Mouse (Mus musculus) bone marrow macrophage, adult 2 months (primary cell): Measurements from ENCODE around the gene Selplg. TPM values are rescaled to one million over a fixed set of nuclear protein-coding genes. Genes with fewer than 3 reads are reported as not detected.
A peak's percentile ranks its signal among the peaks of the same experiment; 100 is the strongest.

Source experiments
- H3K27ac ChIP-seq: 2 replicates; pipeline ENCODE4 v1.5.1; 2012; ENCODE audit warnings: low read depth, low read length; ENCODE audit not compliant: insufficient read depth
- H3K4me1 ChIP-seq: 2 replicates; pipeline ENCODE4 v1.6.1; 2012; ENCODE audit warnings: low read length; ENCODE audit not compliant: control insufficient read depth, insufficient read depth
- H3K4me3 ChIP-seq: 2 replicates; pipeline ENCODE4 v1.5.1; 2012; ENCODE audit warnings: mild to moderate bottlenecking, low read length, moderate library complexity; ENCODE audit not compliant: insufficient read depth
- CTCF ChIP-seq: IDR thresholded peaks from 2 replicates; pipeline ENCODE4 v1.5.1; 2012; ENCODE audit warnings: low read depth, mild to moderate bottlenecking, low read length, moderate library complexity
- POLR2A ChIP-seq: IDR thresholded peaks from 2 replicates; pipeline ENCODE4 v1.6.1; 2012; ENCODE audit warnings: mild to moderate bottlenecking, low read depth, low read length, borderline replicate concordance
- polyA plus RNA-seq: library from polyadenylated mRNA; stranded (reverse); fragments of >200 nt; gene quantifications from 2 replicates; pipeline ENCODE4 v1.2.4, GENCODE M21; 2012; ENCODE audit not compliant: missing spikeins, insufficient read depth, insufficient read length

The Selplg gene
- polyA plus RNA-seq = 318 and 365 TPM in 2 replicates

GRCm38 (mm10) chr5:113832490-113832901, at the start of gene Selplg:
Selplg (minus strand) TSS chr5:113832644.
- no peak within 1 kb of the TSS for H3K27ac ChIP-seq
- no peak within 1 kb of the TSS for H3K4me3 ChIP-seq
- peaks cover 30% of the 10 kb centered on the region for H3K4me1 ChIP-seq
- TF ChIP-seq POLR2A (no peak), CTCF (no peak)

- Histone ChIP-seq H3K4me1 (peaks cover 29% of the 10 kb centered on the region), H3K4me3 (no peak overlapping the region), H3K27ac (no peak overlapping the region)
- TF ChIP-seq CTCF (no peak), POLR2A (no peak)
Observed at GRCm38 (mm10) chr5:113881136-113881535, 48.7 kb upstream of the Selplg start.

GRCm38 (mm10) chr5:113878943-113879617, 46.6 kb upstream of the Selplg start:
- no peak for TF ChIP-seq CTCF
- no peak for TF ChIP-seq POLR2A

DNA sequence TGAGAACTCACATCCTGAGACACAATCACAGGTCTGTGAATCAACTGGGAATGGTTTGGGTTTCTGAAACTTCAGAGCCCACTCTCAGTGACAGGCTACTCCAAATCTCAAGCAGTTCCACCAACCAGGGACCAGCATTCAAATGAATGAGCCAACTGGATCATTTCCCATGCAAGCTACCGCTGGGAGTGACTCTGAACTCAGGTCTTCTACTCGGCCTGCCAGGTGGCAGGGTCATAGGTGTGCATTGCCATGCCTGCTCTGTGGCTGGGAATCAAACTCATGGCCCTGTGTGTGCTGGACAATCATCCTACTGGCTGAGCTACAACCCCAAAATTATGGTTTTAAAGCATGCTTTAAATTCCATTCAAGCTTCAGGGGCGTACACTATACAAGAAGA, 45.1 kb upstream of the Selplg start:
- H3K27ac ChIP-seq = no peak overlapping the region
- peaks cover 34% of the 10 kb centered on the region for H3K4me1 ChIP-seq

More at GRCm38 (mm10) chr5:113878943-113879617, 46.6 kb upstream of the Selplg start:
- Histone ChIP-seq H3K4me1 (peaks cover 35% of the 10 kb centered on the region), H3K27ac (no peak overlapping the region), H3K4me3 (no peak overlapping the region)

GRCm38 (mm10) chr5:113876176-113876575, 43.7 kb upstream of the Selplg start:
- peaks cover 47% of the 10 kb centered on the region for H3K4me1 ChIP-seq
- H3K4me3 ChIP-seq = no peak overlapping the region
- H3K27ac ChIP-seq = no peak overlapping the region
- TF ChIP-seq CTCF = no peak
- TF ChIP-seq POLR2A = no peak

More for the DNA sequence above, 45.1 kb upstream of the Selplg start:
- H3K4me3 ChIP-seq = no peak overlapping the region
- TF ChIP-seq POLR2A (no peak), CTCF (no peak)

GRCm38 (mm10) chr5:113875625-113876024, 43.2 kb upstream of the Selplg start:
- peak overlapping the region; percentile 5; the same call in 1 of the 2 replicates for H3K27ac ChIP-seq
- no peak for TF ChIP-seq POLR2A
- TF ChIP-seq CTCF = no peak
- H3K4me1 ChIP-seq = peaks cover 53% of the 10 kb centered on the region
- no peak overlapping the region for H3K4me3 ChIP-seq

- peaks cover 64% of the 10 kb centered on the region for H3K4me1 ChIP-seq
- no peak overlapping the region for H3K4me3 ChIP-seq
- H3K27ac ChIP-seq = peak overlapping the region; percentile 79
- TF ChIP-seq POLR2A (no peak), CTCF (no peak)
Observed at GRCm38 (mm10) chr5:113874063-113875024, 41.9 kb upstream of the Selplg start.

DNA sequence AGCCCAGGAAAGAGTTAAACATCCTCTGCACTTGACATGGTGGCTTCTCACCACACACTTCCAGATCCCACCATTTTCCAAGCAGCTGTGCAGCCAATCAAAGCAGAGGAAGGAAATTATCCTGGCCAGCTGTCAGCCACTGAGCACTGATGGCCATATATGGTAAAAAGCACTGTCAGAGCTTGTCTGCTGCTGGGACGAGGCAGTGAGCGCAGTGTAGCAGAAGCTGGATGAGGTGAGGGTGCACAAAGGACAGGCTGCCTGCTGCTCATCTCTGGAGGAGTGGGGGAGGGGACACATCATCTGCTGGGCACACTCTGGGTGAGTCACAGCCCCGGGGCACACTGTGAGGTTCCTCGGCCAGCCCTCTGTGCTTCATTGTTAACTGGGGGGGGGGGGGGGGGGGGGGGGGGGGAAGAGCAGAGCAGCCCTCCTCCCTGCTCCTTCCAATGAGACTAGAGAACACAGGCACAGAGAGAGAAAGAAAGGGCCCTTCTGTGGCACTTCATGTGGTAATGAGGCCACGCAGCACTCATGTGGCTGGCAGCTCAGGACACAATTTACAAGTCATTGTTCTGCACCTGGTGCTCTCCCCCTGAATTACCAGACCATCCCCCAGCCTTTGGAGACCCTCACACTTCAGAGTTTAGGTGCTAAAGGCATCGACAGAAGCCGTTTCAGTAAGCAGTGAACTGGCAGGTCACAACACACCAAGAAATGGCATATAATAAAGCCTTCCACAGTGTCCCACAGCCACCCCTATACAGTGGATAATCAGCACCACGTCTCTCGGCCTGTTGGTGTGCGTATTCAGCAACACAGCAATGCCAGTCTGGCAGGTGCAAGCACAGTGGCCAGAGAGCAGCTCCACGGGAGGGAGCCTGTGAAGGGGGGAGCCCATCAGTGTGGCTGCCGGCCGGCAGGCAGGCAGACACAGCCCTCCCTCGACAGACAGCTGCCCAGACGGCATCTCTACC, 40.8 kb upstream of the Selplg start:
- Histone ChIP-seq H3K4me3 (no peak overlapping the region), H3K27ac (peak overlapping the region; percentile 79), H3K4me1 (peaks cover 75% of the 10 kb centered on the region)
- TF ChIP-seq POLR2A (no peak), CTCF (no peak)

DNA sequence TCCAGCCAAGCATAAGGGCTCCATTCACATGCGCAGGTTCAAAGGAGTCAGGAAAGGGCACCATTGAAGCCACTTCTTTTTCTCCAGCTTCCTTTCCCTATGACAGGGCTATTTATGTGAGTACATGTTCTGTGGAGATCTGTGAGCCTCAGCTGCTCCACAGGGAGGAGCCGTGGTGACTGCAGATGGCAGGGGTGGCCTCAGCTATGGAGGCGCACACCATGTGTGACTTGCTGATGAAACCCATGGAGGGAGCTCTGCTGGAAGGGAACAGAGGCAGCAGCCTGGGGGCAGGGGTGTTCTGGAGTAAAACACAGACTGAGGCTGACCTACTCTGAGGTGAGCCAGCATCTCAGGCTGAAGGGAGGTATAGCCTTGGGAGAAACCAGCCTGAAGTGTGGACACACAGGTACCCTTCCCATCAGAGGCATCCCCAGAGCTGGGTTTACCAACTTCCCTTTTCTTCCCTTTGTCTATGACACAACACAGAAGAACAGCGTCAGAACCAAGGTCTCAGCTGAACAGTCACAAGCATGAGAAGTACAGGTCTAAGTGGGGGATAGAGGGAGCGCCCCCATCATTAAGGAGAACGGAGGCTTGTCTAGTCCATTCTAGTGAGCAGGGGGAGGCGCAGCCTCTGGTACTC, 39.6 kb upstream of the Selplg start:
- Histone ChIP-seq H3K4me3 (no peak overlapping the region), H3K4me1 (peaks cover 76% of the 10 kb centered on the region), H3K27ac (peak overlapping the region; percentile 70)
- TF ChIP-seq CTCF = no peak
- TF ChIP-seq POLR2A = no peak
